ENCODE assay signal across 34 mouse cellular contexts in the genomic region with DNA sequence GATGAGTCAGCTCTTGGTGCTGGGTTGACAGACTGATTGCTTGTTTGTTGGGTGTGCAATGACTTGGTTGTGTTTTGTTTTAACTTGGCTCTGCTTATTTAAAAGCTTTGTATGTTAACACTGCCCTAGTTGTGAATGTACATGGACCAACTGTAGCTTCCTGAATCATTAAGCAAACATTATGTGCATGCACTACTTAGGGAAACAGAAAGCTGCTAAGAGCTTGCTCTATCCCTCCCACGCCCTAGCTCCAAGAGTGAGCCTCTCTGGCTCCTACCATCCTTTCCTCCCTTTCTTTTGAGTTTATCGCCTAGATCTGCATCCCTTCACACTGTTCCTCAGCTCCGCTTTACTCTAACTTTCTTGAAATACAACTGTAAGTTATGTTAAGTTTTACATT. TPM values are rescaled to one million over a fixed set of nuclear protein-coding genes. Genes with fewer than 3 reads are reported as not detected.
DNase-seq lines count a peak whose midpoint lies in the region; ATAC-seq and TF ChIP-seq lines count a peak whose summit lies in the region.
"Had no signal": no experiment of that assay in that cellular context is flagged by ENCODE, and none has a peak within 500 bp of the region (broad histone marks: within the 10 kb centered on the region; RNA-seq: fewer than 3 reads in every experiment).

No protein-coding gene starts in this region.

- no peaks in the 10 kb centered on the region for H3K36me3 ChIP-seq in intestine, embryonic 14.5 days (ENCODE audit: control insufficient read depth, insufficient read depth, low read length)
- no peaks in the 10 kb centered on the region for H3K36me3 ChIP-seq in intestine, postnatal 0 days (ENCODE audit: control insufficient read depth, insufficient read depth)
- H3K36me3 ChIP-seq in MEL (ENCODE audit: control insufficient read depth in 1 of 2, insufficient read depth in 2 of 2, low read length in 2 of 2) = peaks cover 0 to 39% of the 10 kb centered on the region in 2 experiments; a peak in 2 of 4 replicates
- no peaks in the 10 kb centered on the region for H3K36me3 ChIP-seq in stomach, embryonic 16.5 days (ENCODE audit: control insufficient read depth, insufficient read depth, low read length)
- no peaks in the 10 kb centered on the region for H3K36me3 ChIP-seq in midbrain, embryonic 11.5 days (ENCODE audit: control insufficient read depth, insufficient read depth, low read length)
- H3K36me3 ChIP-seq: embryonic facial prominence, embryonic 12.5 days; heart, embryonic 15.5 days; limb, embryonic 12.5 days; midbrain, embryonic 15.5 days; neural tube, embryonic 13.5 days had no signal

- no peak for TF ChIP-seq CTCF in intestine, postnatal 0 days (IDR thresholded peaks at IDR 0.05; ENCODE audit: low read depth)
- no peak for TF ChIP-seq CTCF in MEL (IDR thresholded peaks at IDR 0.05 in 2 of 3, conservative IDR thresholded peaks at IDR 0.05 in 1 of 3; ENCODE audit: control insufficient read depth in 1 of 3, insufficient read depth in 1 of 3, low read depth in 2 of 3, low read length in 3 of 3, poor library complexity in 1 of 3, severe bottlenecking in 1 of 3)

- 61% methylated on average over 3 of the region's 3 CpGs for WGBS in intestine, embryonic 14.5 days
- WGBS in intestine, postnatal 0 days = 66% methylated on average over 3 of the region's 3 CpGs
- WGBS in stomach, embryonic 16.5 days = 56% methylated on average over 3 of the region's 3 CpGs
- 90% methylated on average over 3 of the region's 3 CpGs for WGBS in midbrain, embryonic 11.5 days

- no peak for TF ChIP-seq POLR2A in MEL (IDR thresholded peaks at IDR 0.05; ENCODE audit: control insufficient read depth in 1 of 2, insufficient read depth in 1 of 2, low read depth in 1 of 2, low read length in 2 of 2, poor library complexity in 1 of 2)

- H3K9ac ChIP-seq in intestine, embryonic 14.5 days (ENCODE audit: low read length) = no peak overlapping the region
- H3K9ac ChIP-seq in intestine, postnatal 0 days (ENCODE audit: low read depth, low read length) = no peak overlapping the region
- H3K9ac ChIP-seq in MEL (ENCODE audit: control insufficient read depth, low read depth, low read length, poor library complexity, severe bottlenecking) = no peak overlapping the region
- no peak overlapping the region for H3K9ac ChIP-seq in stomach, embryonic 16.5 days (ENCODE audit: low read length)
- no peak overlapping the region for H3K9ac ChIP-seq in midbrain, embryonic 11.5 days (ENCODE audit: low read length)
- H3K9ac ChIP-seq: embryonic facial prominence, embryonic 12.5 days; heart, embryonic 15.5 days; hindbrain, embryonic 14.5 days; limb, embryonic 12.5 days; liver, embryonic 14.5 days; lung, embryonic 14.5 days; midbrain, embryonic 15.5 days; neural tube, embryonic 13.5 days had no signal

- TF ChIP-seq EP300 in MEL (IDR thresholded peaks at IDR 0.05; ENCODE audit: low read depth in 1 of 2, low read length in 2 of 2) = no peak

- ATAC-seq in intestine, embryonic 14.5 days (replicated peaks; ENCODE audit: low FRiP score, low TSS enrichment, low read depth) = no peak
- no peak for ATAC-seq in intestine, postnatal 0 days
- peak; percentile 46 for ATAC-seq in stomach, embryonic 16.5 days (ENCODE audit: insufficient read depth, low FRiP score)
- no peak for ATAC-seq in midbrain, embryonic 11.5 days (ENCODE audit: low FRiP score)
- ATAC-seq: forebrain, embryonic 14.5 days; inflammation-experienced regulatory T-cells, adult 6 months; midbrain, embryonic 15.5 days had no signal

- H3K27ac ChIP-seq in intestine, embryonic 14.5 days (ENCODE audit: low read depth) = 0 out of 2 replicates have a peak overlapping the region, but pooled peaks have one; percentile 19
- no peak overlapping the region for H3K27ac ChIP-seq in intestine, postnatal 0 days (ENCODE audit: low read depth, low read length)
- H3K27ac ChIP-seq in MEL (ENCODE audit: control insufficient read depth, low read depth, low read length) = no peak overlapping the region
- H3K27ac ChIP-seq in stomach, embryonic 16.5 days (ENCODE audit: low read length) = peak overlapping the region; percentile 84
- H3K27ac ChIP-seq in midbrain, embryonic 11.5 days (ENCODE audit: low read depth, low read length) = no peak overlapping the region
- H3K27ac ChIP-seq: embryonic facial prominence, embryonic 12.5 days; hindbrain, embryonic 14.5 days; layer of hippocampus, adult 2 months; limb, embryonic 12.5 days; liver, embryonic 14.5 days; midbrain, embryonic 15.5 days; neural tube, embryonic 13.5 days had no signal

- 0 out of 2 replicates have a peak, but pooled peaks cover 3% of the 10 kb centered on the region for H3K4me1 ChIP-seq in intestine, embryonic 14.5 days (replicated peaks; ENCODE audit: control insufficient read depth, insufficient read depth, low read length)
- no peaks in the 10 kb centered on the region for H3K4me1 ChIP-seq in intestine, postnatal 0 days (replicated peaks; ENCODE audit: control insufficient read depth, insufficient read depth, low read length)
- peaks cover 31 to 33% of the 10 kb centered on the region in 2 experiments for H3K4me1 ChIP-seq in MEL (ENCODE audit: control insufficient read depth in 1 of 2, insufficient read depth in 2 of 2, low read length in 2 of 2)
- no peaks in the 10 kb centered on the region; the same call in 1 of the 2 replicates for H3K4me1 ChIP-seq in stomach, embryonic 16.5 days (ENCODE audit: control insufficient read depth, insufficient read depth, low read length)
- H3K4me1 ChIP-seq in midbrain, embryonic 11.5 days (ENCODE audit: control insufficient read depth, insufficient read depth, low read length) = no peaks in the 10 kb centered on the region
- H3K4me1 ChIP-seq: embryonic facial prominence, embryonic 12.5 days; limb, embryonic 12.5 days; midbrain, embryonic 15.5 days; neural tube, embryonic 13.5 days had no signal

- H3K9me3 ChIP-seq in intestine, embryonic 14.5 days (ENCODE audit: control insufficient read depth, low read length) = no peaks in the 10 kb centered on the region
- no peaks in the 10 kb centered on the region for H3K9me3 ChIP-seq in intestine, postnatal 0 days (ENCODE audit: control insufficient read depth)
- H3K9me3 ChIP-seq in MEL (replicated peaks; ENCODE audit: insufficient read depth, low read length) = no peaks in the 10 kb centered on the region
- no peaks in the 10 kb centered on the region for H3K9me3 ChIP-seq in stomach, embryonic 16.5 days (replicated peaks; ENCODE audit: control insufficient read depth, low read length)
- no peaks in the 10 kb centered on the region for H3K9me3 ChIP-seq in midbrain, embryonic 11.5 days (ENCODE audit: control insufficient read depth, low read length)
- H3K9me3 ChIP-seq: embryonic facial prominence, embryonic 12.5 days; heart, embryonic 15.5 days; midbrain, embryonic 15.5 days; neural tube, embryonic 13.5 days had no signal

- H3K79me2 ChIP-seq in MEL (ENCODE audit: control insufficient read depth, insufficient read depth, low read length, poor library complexity) = no peaks in the 10 kb centered on the region

- no peak for DNase-seq in intestine, embryonic 14.5 days (ENCODE audit: low spot score)
- peak; percentile 41 for DNase-seq in MEL (ENCODE audit: low read depth, low spot score)
- DNase-seq in brain, adult 2 months (ENCODE audit: low read depth, low spot score) = peak; percentile 68
- DNase-seq in urinary bladder, postnatal 4 days (ENCODE audit: low spot score in 2 of 2) = no peak
- no peak for DNase-seq in midbrain, embryonic 11.5 days (ENCODE audit: low spot score, missing footprints)
- DNase-seq: adrenal gland, postnatal 25 days; cerebellum, adult 11 months; cerebellum, postnatal 14 days; heart, postnatal 4 days; kidney, postnatal 25 days; layer of hippocampus, postnatal 36 days; lung, embryonic 14.5 days; lung, postnatal 4 days; retina, postnatal 1 day; thymus, postnatal 14 days had no signal

- H3K4me3 ChIP-seq in intestine, embryonic 14.5 days (ENCODE audit: low read depth, low read length) = no peak overlapping the region
- H3K4me3 ChIP-seq in intestine, postnatal 0 days (ENCODE audit: low read depth, low read length) = no peak overlapping the region
- no peak overlapping the region for H3K4me3 ChIP-seq in MEL (ENCODE audit: control insufficient read depth in 1 of 2, insufficient read depth in 1 of 2, low read depth in 2 of 2, low read length in 2 of 2)
- H3K4me3 ChIP-seq in stomach, embryonic 16.5 days (replicated peaks; ENCODE audit: low read length) = no peak overlapping the region
- no peak overlapping the region for H3K4me3 ChIP-seq in midbrain, embryonic 11.5 days (ENCODE audit: low read depth, low read length)
- H3K4me3 ChIP-seq: embryonic facial prominence, embryonic 12.5 days; heart, embryonic 15.5 days; layer of hippocampus, adult 2 months; limb, embryonic 12.5 days; midbrain, embryonic 15.5 days; myocyte; neural tube, embryonic 13.5 days had no signal

- TF ChIP-seq RAD21 in MEL (IDR thresholded peaks at IDR 0.05; ENCODE audit: low read depth, low read length) = no peak

- H3K27me3 ChIP-seq in intestine, embryonic 14.5 days (replicated peaks; ENCODE audit: control insufficient read depth, insufficient read depth, low read length) = no peaks in the 10 kb centered on the region
- H3K27me3 ChIP-seq in intestine, postnatal 0 days (replicated peaks; ENCODE audit: control insufficient read depth, insufficient read depth, low read length) = no peaks in the 10 kb centered on the region
- H3K27me3 ChIP-seq in MEL (ENCODE audit: control insufficient read depth in 1 of 2, insufficient read depth in 2 of 2, low read length in 2 of 2) = no peaks in the 10 kb centered on the region
- H3K27me3 ChIP-seq in stomach, embryonic 16.5 days (ENCODE audit: control insufficient read depth, insufficient read depth, low read length) = no peaks in the 10 kb centered on the region
- no peaks in the 10 kb centered on the region for H3K27me3 ChIP-seq in midbrain, embryonic 11.5 days (ENCODE audit: control insufficient read depth, insufficient read depth, low read length)
- H3K27me3 ChIP-seq: embryonic facial prominence, embryonic 12.5 days; heart, embryonic 15.5 days; limb, embryonic 12.5 days; midbrain, embryonic 15.5 days; neural tube, embryonic 13.5 days had no signal

- no peak overlapping the region for H3K4me2 ChIP-seq in intestine, embryonic 14.5 days (ENCODE audit: low read length)
- H3K4me2 ChIP-seq in intestine, postnatal 0 days (replicated peaks; ENCODE audit: low read depth) = no peak overlapping the region
- H3K4me2 ChIP-seq in stomach, embryonic 16.5 days (ENCODE audit: low read depth, low read length) = no peak overlapping the region
- no peak overlapping the region for H3K4me2 ChIP-seq in midbrain, embryonic 11.5 days
- H3K4me2 ChIP-seq: embryonic facial prominence, embryonic 12.5 days; heart, embryonic 15.5 days; hindbrain, embryonic 14.5 days; limb, embryonic 12.5 days; lung, embryonic 14.5 days; midbrain, embryonic 15.5 days; neural tube, embryonic 13.5 days had no signal

RNA-seq across cellular contexts. Expression of a gene that starts 11.9 kb away (rescaled TPM):
- polyA plus RNA-seq in intestine, embryonic 14.5 days (2014; fragmentation: Nextera tagmentation; extraction: Ambion mirVana) = 42.5 and 44.1 TPM in 2 replicates
- polyA plus RNA-seq in intestine, postnatal 0 days (2015; fragmentation: Nextera tagmentation; extraction: Ambion mirVana) = 37.1 and 39.9 TPM in 2 replicates
- 33.2 and 34.8 TPM in 2 replicates for total RNA-seq in MEL (2012; rRNA removed)
- 10 to 100 TPM; 22.4 to 42.3 TPM for polyA plus RNA-seq in MEL (2012; ENCODE audit: insufficient read depth in 1 of 2, insufficient read length in 2 of 2, low read depth in 1 of 2, low replicate concordance in 2 of 2, missing spikeins in 1 of 2)
- polyA plus RNA-seq in stomach, embryonic 16.5 days (2015; fragmentation: Nextera tagmentation; extraction: Ambion mirVana) = 48.3 and 50.1 TPM in 2 replicates
- polyA plus RNA-seq in midbrain, embryonic 11.5 days (2014; fragmentation: Nextera tagmentation; extraction: Ambion mirVana) = 40.3 and 42.6 TPM in 2 replicates

RNA-seq across cellular contexts. Expression of a gene that starts 42.6 kb away (rescaled TPM):
- polyA plus RNA-seq in intestine, embryonic 14.5 days (2014; fragmentation: Nextera tagmentation; extraction: Ambion mirVana) = not detected in 2 replicates
- polyA plus RNA-seq in intestine, postnatal 0 days (2015; fragmentation: Nextera tagmentation; extraction: Ambion mirVana) = not detected in 2 replicates
- total RNA-seq in MEL (2012; rRNA removed) = not detected in 2 replicates
- polyA plus RNA-seq in MEL (2012; ENCODE audit: insufficient read depth in 1 of 2, insufficient read length in 2 of 2, low read depth in 1 of 2, low replicate concordance in 2 of 2, missing spikeins in 1 of 2) = not detected
- polyA plus RNA-seq in stomach, embryonic 16.5 days (2015; fragmentation: Nextera tagmentation; extraction: Ambion mirVana) = not detected in 2 replicates
- not detected in 2 replicates for polyA plus RNA-seq in midbrain, embryonic 11.5 days (2014; fragmentation: Nextera tagmentation; extraction: Ambion mirVana)
- total RNA-seq: adrenal gland, postnatal 25 days; gastrocnemius, adult 18-20 months; gastrocnemius, postnatal 4 days; heart, postnatal 4 days; layer of hippocampus, adult 2 months; layer of hippocampus, postnatal 36 days; left cerebral cortex, postnatal 10 days; megakaryocyte-erythroid progenitor cell, adult 5-6 weeks had no signal
- polyA plus RNA-seq: embryonic facial prominence, embryonic 12.5 days; forebrain, embryonic 14.5 days; heart, embryonic 15.5 days; hindbrain, embryonic 14.5 days; inflammation-experienced regulatory T-cells, adult 6 months; kidney, embryonic 14.5 days; limb, embryonic 12.5 days; liver, embryonic 14.5 days; lung, embryonic 14.5 days; midbrain, embryonic 15.5 days; myocyte; neural tube, embryonic 13.5 days; small intestine, adult 2 months had no signal

RNA-seq across cellular contexts. Expression of a gene that starts 55.1 kb away (rescaled TPM):
- polyA plus RNA-seq in intestine, embryonic 14.5 days (2014; fragmentation: Nextera tagmentation; extraction: Ambion mirVana) = 7.4 and 7.7 TPM in 2 replicates
- polyA plus RNA-seq in intestine, postnatal 0 days (2015; fragmentation: Nextera tagmentation; extraction: Ambion mirVana) = 2.0 and 2.1 TPM in 2 replicates
- 129 and 162 TPM in 2 replicates for total RNA-seq in MEL (2012; rRNA removed)
- polyA plus RNA-seq in MEL (2012; ENCODE audit: insufficient read depth in 1 of 2, insufficient read length in 2 of 2, low read depth in 1 of 2, low replicate concordance in 2 of 2, missing spikeins in 1 of 2) = 100 to 1,000 TPM in 1 of 2 experiments, 10 to 100 TPM in 1; 85.0 to 191 TPM
- 7.5 and 8.6 TPM in 2 replicates for polyA plus RNA-seq in stomach, embryonic 16.5 days (2015; fragmentation: Nextera tagmentation; extraction: Ambion mirVana)
- 57.8 and 64.5 TPM in 2 replicates for polyA plus RNA-seq in midbrain, embryonic 11.5 days (2014; fragmentation: Nextera tagmentation; extraction: Ambion mirVana)
- total RNA-seq: gastrocnemius, adult 18-20 months had no signal
- polyA plus RNA-seq: inflammation-experienced regulatory T-cells, adult 6 months had no signal

RNA-seq across cellular contexts. Expression of a gene that starts 57.8 kb away (rescaled TPM):
- polyA plus RNA-seq in intestine, embryonic 14.5 days (2014; fragmentation: Nextera tagmentation; extraction: Ambion mirVana) = 4.5 and 4.8 TPM in 2 replicates
- 18.1 and 19.0 TPM in 2 replicates for polyA plus RNA-seq in intestine, postnatal 0 days (2015; fragmentation: Nextera tagmentation; extraction: Ambion mirVana)
- total RNA-seq in MEL (2012; rRNA removed) = 5.3 and 5.7 TPM in 2 replicates
- polyA plus RNA-seq in MEL (2012; ENCODE audit: insufficient read depth in 1 of 2, insufficient read length in 2 of 2, low read depth in 1 of 2, low replicate concordance in 2 of 2, missing spikeins in 1 of 2) = 1 to 10 TPM in 1 of 2 experiments, not detected in 1; 6.9 TPM
- 6.9 and 7.4 TPM in 2 replicates for polyA plus RNA-seq in stomach, embryonic 16.5 days (2015; fragmentation: Nextera tagmentation; extraction: Ambion mirVana)
- polyA plus RNA-seq in midbrain, embryonic 11.5 days (2014; fragmentation: Nextera tagmentation; extraction: Ambion mirVana) = 5.7 and 6.2 TPM in 2 replicates

Comparison
In these comparisons a context has a peak if more than half of its experiments do, and no peak if none do; other contexts are left out.
1. H3K27ac ChIP-seq: peak in intestine, embryonic 14.5 days (single experiment) and stomach, embryonic 16.5 days (single experiment); none in intestine, postnatal 0 days (single experiment), MEL (single experiment) and midbrain, embryonic 11.5 days (single experiment).
2. DNase-seq: peak in MEL (single experiment) and brain, adult 2 months (single experiment); none in intestine, embryonic 14.5 days (single experiment), urinary bladder, postnatal 4 days (0 of 2) and midbrain, embryonic 11.5 days (single experiment).